Mouse (Mus musculus): ENCODE data around the gene Bola2. TPM values are rescaled to one million over a fixed set of nuclear protein-coding genes. Genes with fewer than 3 reads are reported as not detected.

Gene Bola2
- polyA plus RNA-seq, 1 experiment from 2014 or later = 121 TPM

DNA sequence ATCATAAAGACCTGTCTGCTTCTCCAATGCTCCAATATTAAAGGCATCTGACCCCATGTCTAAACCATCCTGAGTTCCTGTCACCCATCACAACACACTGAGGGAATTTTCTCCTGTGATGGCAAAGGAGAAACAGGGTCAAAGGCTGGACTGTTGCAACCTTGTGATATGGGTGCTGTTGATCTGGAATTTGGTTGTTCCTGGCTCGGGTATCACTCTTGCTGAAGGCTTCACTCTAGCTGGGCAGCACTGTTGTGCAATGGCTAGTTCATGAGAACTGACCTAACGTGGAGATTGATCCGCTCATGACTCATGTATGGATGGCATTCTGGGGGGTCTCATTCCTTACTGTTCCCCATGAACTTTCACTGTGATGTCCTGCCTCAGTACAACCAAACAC, 6.2 kb upstream of the Bola2 start:
- WGBS = 80% methylated on average over 3 of the region's 3 CpGs
- peaks cover 7% of the 10 kb centered on the region; the same call in 1 of the 2 replicates for H3K4me1 ChIP-seq
- no peak overlapping the region for H3K9ac ChIP-seq
- H3K4me2 ChIP-seq (replicated peaks) = no peak overlapping the region
- no peaks in the 10 kb centered on the region for H3K27me3 ChIP-seq
- H3K9me3 ChIP-seq (replicated peaks) = no peaks in the 10 kb centered on the region
- no peak overlapping the region for H3K4me3 ChIP-seq (replicated peaks)
- H3K27ac ChIP-seq (replicated peaks) = no peak overlapping the region
- peaks cover 16% of the 10 kb centered on the region for H3K36me3 ChIP-seq
- no peak for ATAC-seq (ENCODE audit: insufficient number of reproducible peaks, low FRiP score, low TSS enrichment, low read depth)

DNA sequence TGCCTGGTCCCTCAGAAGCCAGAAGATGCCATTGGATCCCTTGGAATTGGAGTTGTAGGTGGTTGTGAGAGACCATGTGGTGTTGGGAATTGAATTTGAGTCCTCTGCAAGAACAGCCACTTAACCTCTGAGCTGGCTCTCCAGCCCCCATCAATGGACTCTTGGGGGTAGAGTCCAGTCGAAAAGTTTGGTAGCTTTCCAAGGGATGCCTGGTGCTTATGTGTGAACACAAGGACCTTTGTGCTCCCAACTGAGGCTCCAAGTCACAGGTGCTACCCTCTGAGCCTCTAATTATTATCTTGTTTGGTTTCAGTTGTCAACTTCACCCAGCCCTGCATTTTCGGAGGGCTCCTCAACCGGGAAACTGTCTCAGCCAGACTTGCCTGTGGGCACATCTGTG, 4.5 kb upstream of the Bola2 start:
- WGBS = 65% methylated on average over 3 of the region's 3 CpGs
- no peak for ATAC-seq (ENCODE audit: insufficient number of reproducible peaks, low FRiP score, low TSS enrichment, low read depth)

DNA sequence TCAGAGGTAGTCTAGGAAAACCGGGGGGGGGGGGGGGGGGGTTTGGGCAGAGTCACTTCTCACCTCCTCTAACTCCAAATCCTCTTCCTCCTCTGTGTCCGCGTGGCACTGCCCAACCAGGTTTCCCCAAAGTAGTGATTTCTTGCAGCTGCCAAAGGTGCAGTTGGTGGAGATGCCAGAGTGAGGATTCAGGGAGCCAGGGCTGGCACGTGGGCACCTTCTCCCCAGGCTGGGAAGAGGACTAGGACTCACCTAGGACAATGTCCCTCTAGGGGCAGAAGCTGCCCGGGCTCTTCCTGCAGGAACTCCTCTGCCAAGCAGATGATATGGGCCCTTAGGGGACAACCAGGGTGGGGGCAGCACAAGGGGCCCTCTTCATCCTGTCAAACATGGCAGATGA, 3.5 kb upstream of the Bola2 start:
- 73% methylated on average over 5 of the region's 5 CpGs for WGBS
- Histone ChIP-seq H3K27me3 (no peaks in the 10 kb centered on the region), H3K9me3 (replicated peaks) (no peaks in the 10 kb centered on the region), H3K4me2 (replicated peaks) (no peak overlapping the region), H3K27ac (replicated peaks) (no peak overlapping the region), H3K4me3 (replicated peaks) (no peak overlapping the region), H3K4me1 (peaks cover 18% of the 10 kb centered on the region), H3K9ac (no peak overlapping the region), H3K36me3 (peaks cover 16% of the 10 kb centered on the region)
- no peak for ATAC-seq (ENCODE audit: insufficient number of reproducible peaks, low FRiP score, low TSS enrichment, low read depth)

More for the DNA sequence above, 4.5 kb upstream of the Bola2 start:
- Histone ChIP-seq H3K4me3 (replicated peaks) (no peak overlapping the region), H3K4me1 (peaks cover 13% of the 10 kb centered on the region), H3K27ac (replicated peaks) (no peak overlapping the region), H3K36me3 (peaks cover 16% of the 10 kb centered on the region), H3K9ac (no peak overlapping the region), H3K4me2 (replicated peaks) (no peak overlapping the region), H3K27me3 (no peaks in the 10 kb centered on the region), H3K9me3 (replicated peaks) (no peaks in the 10 kb centered on the region)

DNA sequence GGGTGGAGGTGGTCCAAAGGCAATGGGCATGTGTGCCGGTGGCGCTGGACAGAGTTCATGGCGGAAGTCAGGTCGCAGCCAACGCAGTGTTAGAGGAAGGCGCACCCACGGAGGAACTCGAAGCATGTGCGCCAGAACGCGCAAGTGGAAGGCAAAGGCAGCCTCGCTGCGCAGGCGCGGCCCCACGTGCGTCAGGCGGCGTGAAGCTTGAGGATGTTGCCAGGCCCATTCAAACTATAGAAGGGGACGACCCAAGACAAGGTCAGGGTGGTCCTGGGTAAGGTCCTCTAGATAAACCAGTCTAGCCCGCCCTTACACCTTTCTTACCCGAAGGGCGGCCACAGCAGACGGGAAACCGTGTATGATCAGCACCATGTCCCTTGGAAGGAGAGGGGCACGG, 2.8 kb upstream of the Bola2 start:
- Histone ChIP-seq H3K27me3 (no peaks in the 10 kb centered on the region), H3K4me3 (replicated peaks) (no peak overlapping the region), H3K4me1 (peaks cover 23% of the 10 kb centered on the region), H3K4me2 (replicated peaks) (no peak overlapping the region), H3K36me3 (peaks cover 20% of the 10 kb centered on the region), H3K9me3 (replicated peaks) (no peaks in the 10 kb centered on the region), H3K27ac (replicated peaks) (no peak overlapping the region), H3K9ac (no peak overlapping the region)
- no peak for ATAC-seq (ENCODE audit: insufficient number of reproducible peaks, low FRiP score, low TSS enrichment, low read depth)
- 92% methylated on average over 26 of the region's 26 CpGs for WGBS

DNA sequence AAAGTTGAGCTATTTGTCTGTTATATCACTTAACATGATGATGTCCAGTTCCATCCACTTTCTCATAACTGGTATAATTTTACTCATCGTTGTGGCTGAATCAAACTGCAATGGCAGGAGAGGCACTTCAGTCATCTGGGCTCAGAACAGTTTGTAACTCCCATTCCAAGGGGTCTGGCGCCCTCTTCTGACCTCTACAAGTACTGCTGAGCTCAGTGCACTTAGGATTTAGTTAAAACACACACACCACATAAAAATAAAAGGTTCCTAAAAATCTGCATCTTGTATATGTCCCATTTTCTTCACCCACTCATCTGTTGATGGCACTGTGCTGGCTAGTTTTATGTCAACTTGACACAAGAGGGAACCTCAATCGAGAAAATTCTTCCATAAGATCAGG, 1.9 kb upstream of the Bola2 start:
- H3K9me3 ChIP-seq (replicated peaks) = no peaks in the 10 kb centered on the region
- H3K4me1 ChIP-seq = peaks cover 23% of the 10 kb centered on the region
- H3K9ac ChIP-seq = no peak overlapping the region
- no peaks in the 10 kb centered on the region for H3K27me3 ChIP-seq
- no peak overlapping the region for H3K4me2 ChIP-seq (replicated peaks)
- H3K36me3 ChIP-seq = peaks cover 22% of the 10 kb centered on the region
- ATAC-seq (ENCODE audit: insufficient number of reproducible peaks, low FRiP score, low TSS enrichment, low read depth) = no peak
- H3K27ac ChIP-seq (replicated peaks) = no peak overlapping the region
- 38% methylated on average over 3 of the region's 3 CpGs for WGBS
- no peak overlapping the region for H3K4me3 ChIP-seq (replicated peaks)

DNA sequence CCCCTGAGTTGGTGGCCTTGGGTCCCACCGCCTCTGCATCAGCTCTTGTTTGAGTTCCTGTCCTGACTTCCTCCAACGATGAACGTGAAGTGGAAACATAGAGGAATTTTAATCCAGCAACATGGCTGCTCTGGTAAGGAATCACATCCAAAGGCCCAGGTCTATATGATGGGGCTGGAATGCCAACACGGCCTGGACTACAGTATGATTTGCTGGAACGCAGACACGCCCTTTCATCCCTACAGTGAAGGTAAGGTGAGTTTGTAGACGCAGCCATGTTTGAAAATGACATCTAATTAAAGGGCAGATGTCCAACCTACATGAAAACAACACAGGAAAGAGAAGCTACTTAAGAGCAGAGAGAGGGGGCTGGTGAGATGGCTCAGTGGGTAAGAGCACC, 1.4 kb upstream of the Bola2 start:
- Histone ChIP-seq H3K27ac (replicated peaks) (no peak overlapping the region), H3K4me3 (replicated peaks) (no peak overlapping the region), H3K9ac (no peak overlapping the region), H3K36me3 (peaks cover 22% of the 10 kb centered on the region), H3K27me3 (no peaks in the 10 kb centered on the region), H3K9me3 (replicated peaks) (no peaks in the 10 kb centered on the region), H3K4me1 (peaks cover 23% of the 10 kb centered on the region), H3K4me2 (replicated peaks) (no peak overlapping the region)
- WGBS = 79% methylated on average over 7 of the region's 7 CpGs
- ATAC-seq (ENCODE audit: insufficient number of reproducible peaks, low FRiP score, low TSS enrichment, low read depth) = no peak

DNA sequence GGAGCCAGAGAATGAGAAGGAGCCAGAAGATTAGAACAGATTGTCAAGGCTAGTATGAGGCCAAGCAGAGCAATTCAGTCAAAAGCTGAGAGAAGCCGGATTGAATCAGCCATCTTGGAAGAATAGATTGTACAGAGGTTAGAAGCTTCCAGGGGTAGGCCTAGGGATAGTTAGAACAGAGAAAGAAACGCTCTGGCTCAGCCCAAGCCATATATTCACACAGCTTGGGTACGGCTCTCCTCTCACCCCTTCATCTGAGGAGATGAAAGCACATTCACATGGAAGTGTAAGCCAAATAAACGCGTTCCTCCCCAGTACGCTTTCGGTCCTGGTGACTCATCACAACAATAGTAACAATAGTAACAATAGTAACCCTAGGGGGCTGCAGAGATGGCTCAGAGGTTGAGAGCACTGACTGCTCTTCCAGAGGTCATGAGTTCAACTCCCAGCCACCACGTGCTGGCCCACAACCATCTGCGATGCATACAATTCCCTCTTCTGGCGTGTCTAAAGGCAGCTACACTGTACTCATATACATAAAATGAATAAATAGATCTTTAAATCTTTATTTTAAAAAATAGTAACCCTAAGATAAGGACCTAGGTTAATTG, 655 bp upstream of the Bola2 start:
- Histone ChIP-seq H3K27ac (replicated peaks) (no peak overlapping the region), H3K4me2 (replicated peaks) (peak overlapping the region; percentile 86), H3K27me3 (no peaks in the 10 kb centered on the region), H3K9ac (no peak overlapping the region), H3K9me3 (replicated peaks) (no peaks in the 10 kb centered on the region), H3K4me1 (peaks cover 23% of the 10 kb centered on the region), H3K36me3 (peaks cover 22% of the 10 kb centered on the region), H3K4me3 (replicated peaks) (peak overlapping the region; percentile 72)
- WGBS = 40% methylated on average over 10 of the region's 10 CpGs
- no peak for ATAC-seq (ENCODE audit: insufficient number of reproducible peaks, low FRiP score, low TSS enrichment, low read depth)

DNA sequence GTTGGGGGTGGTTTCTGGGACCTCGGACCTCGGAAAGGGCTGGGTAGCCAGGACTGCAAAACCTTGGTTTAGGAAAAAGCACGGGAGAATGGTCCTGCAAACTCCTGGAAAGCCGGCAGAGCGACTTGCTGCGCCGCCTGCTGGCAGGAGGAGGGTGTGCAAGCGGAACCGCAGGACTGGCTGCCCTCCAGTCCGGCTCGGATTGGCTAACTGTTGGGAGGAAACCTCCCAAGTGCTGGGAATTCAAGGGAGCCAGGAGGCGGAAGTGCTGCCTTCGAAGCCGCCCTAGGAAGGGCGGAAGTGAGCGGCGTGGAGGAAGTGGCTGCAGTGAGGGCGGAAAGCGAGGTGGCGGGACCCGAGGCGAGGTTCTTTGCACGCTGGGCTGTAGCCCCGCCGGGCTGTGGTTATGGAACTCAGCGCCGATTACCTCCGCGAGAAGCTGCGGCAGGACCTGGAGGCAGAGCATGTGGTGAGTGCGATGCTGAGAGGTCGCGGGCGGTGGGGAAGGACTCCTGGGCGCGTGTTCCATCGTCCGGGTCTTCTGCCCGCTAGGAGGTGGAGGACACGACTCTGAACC, 518 bp downstream of the Bola2 start, which contains the start of gene Slx1b:
Gene Slx1b, minus strand, starts transcription at position 154 of the 577 bp plus-strand sequence.
- H3K9ac ChIP-seq = peak within 1 kb of the TSS; percentile 84
- no peaks in the 10 kb centered on the region for H3K27me3 ChIP-seq
- WGBS = under 1% methylated on average over 40 of the region's 40 CpGs
- no peaks in the 10 kb centered on the region for H3K9me3 ChIP-seq (replicated peaks)
- peak; percentile 95 for ATAC-seq (ENCODE audit: insufficient number of reproducible peaks, low FRiP score, low TSS enrichment, low read depth)
- peaks cover 20% of the 10 kb centered on the region for H3K36me3 ChIP-seq
- H3K27ac ChIP-seq (replicated peaks) = peak within 1 kb of the TSS; percentile 97
- H3K4me1 ChIP-seq = peaks cover 23% of the 10 kb centered on the region
- peak within 1 kb of the TSS; percentile 72 for H3K4me3 ChIP-seq (replicated peaks)
- H3K4me2 ChIP-seq (replicated peaks) = peak within 1 kb of the TSS; percentile 86

DNA sequence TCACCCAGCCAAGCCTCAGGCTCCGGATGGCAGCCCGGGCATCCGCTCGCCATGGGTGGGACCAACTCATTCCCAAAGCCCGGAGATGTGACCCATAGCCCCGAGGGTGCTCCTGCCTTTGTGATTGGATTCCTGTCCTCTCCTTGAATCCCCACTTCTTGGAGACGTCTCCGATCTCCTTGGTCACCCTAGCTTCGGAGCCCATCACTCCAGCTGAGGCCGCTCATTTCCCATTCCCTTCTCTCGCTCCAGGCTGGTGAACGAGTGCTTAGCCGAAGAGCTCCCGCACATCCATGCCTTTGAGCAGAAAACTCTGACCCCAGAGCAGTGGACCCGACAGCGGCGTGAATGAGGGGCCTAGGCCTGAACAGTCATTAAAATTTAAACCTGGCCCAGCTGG, 1.1 kb downstream of the Bola2 start:
- H3K4me2 ChIP-seq (replicated peaks) = peak overlapping the region; percentile 86
- peaks cover 29% of the 10 kb centered on the region for H3K4me1 ChIP-seq
- H3K36me3 ChIP-seq = peaks cover 14% of the 10 kb centered on the region
- H3K27ac ChIP-seq (replicated peaks) = peak overlapping the region; percentile 68; the same call in 1 of the 2 replicates
- no peaks in the 10 kb centered on the region for H3K27me3 ChIP-seq
- H3K4me3 ChIP-seq (replicated peaks) = peak overlapping the region; percentile 72
- 5% methylated on average over 17 of the region's 17 CpGs for WGBS
- no peaks in the 10 kb centered on the region for H3K9me3 ChIP-seq (replicated peaks)
- no peak for ATAC-seq (ENCODE audit: insufficient number of reproducible peaks, low FRiP score, low TSS enrichment, low read depth)
- peak overlapping the region; percentile 78 for H3K9ac ChIP-seq

DNA sequence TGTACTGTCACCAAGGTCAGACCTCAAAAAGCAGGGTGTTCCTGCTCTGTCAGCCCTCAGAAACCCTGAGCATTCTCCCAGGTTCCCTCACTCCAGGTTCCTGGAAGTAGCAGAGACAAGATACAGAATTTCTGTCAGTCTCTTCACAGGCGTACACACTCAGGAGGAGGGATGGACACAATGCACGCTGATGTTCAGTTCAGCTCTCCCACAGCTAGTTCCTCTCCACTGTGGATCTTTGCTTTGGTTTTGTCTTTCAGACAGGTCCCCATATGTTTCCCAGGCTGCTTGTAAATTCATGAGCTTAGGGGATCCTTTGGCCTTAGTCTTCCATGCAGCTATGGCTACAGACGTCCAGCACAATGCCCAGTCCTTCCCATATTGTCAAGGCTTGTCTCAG, 1.7 kb downstream of the Bola2 start:
- Histone ChIP-seq H3K9ac (0 out of 2 replicates have a peak overlapping the region, but pooled peaks have one; percentile 78), H3K4me3 (replicated peaks) (peak overlapping the region; percentile 72), H3K27me3 (no peaks in the 10 kb centered on the region), H3K9me3 (replicated peaks) (no peaks in the 10 kb centered on the region), H3K27ac (replicated peaks) (no peak overlapping the region), H3K4me2 (replicated peaks) (peak overlapping the region; percentile 86), H3K4me1 (peaks cover 29% of the 10 kb centered on the region), H3K36me3 (peaks cover 10% of the 10 kb centered on the region)
- 72% methylated on average over 3 of the region's 3 CpGs for WGBS
- ATAC-seq (ENCODE audit: insufficient number of reproducible peaks, low FRiP score, low TSS enrichment, low read depth) = no peak

DNA sequence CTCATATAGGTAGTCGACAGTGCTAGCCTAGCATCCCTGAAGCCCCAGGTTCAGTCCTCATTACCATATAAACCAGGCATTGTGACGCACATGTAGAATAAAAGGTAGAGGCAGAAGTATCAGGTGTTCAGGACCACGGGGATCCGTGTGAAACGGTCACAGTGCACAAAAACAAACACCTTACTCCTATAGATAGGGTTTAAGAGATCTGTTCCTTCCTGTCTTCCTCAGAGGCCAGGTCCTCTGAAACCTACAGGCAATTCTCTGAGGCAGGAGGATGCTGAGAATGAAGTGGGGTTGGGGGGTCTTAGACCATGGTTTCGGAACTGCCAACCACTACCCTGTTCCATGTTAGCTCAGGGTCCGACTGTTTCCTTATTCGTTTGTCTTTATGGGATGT, 2.6 kb downstream of the Bola2 start:
- H3K36me3 ChIP-seq = peaks cover 6% of the 10 kb centered on the region; the same call in 1 of the 2 replicates
- H3K27me3 ChIP-seq = no peaks in the 10 kb centered on the region
- no peak overlapping the region for H3K4me2 ChIP-seq (replicated peaks)
- H3K27ac ChIP-seq (replicated peaks) = no peak overlapping the region
- no peak overlapping the region for H3K9ac ChIP-seq
- peaks cover 29% of the 10 kb centered on the region for H3K4me1 ChIP-seq
- H3K9me3 ChIP-seq (replicated peaks) = no peaks in the 10 kb centered on the region
- WGBS = 92% methylated on average over 8 of the region's 8 CpGs
- H3K4me3 ChIP-seq (replicated peaks) = no peak overlapping the region
- ATAC-seq (ENCODE audit: insufficient number of reproducible peaks, low FRiP score, low TSS enrichment, low read depth) = no peak

Measured in embryonic facial prominence, embryonic 15.5 days (tissue).